Mouse (Mus musculus): Measurements from ENCODE around the gene Gm38431. TPM values are rescaled to one million over a fixed set of nuclear protein-coding genes. Genes with fewer than 3 reads are reported as not detected.

Gm38431 gene
- total and polyA plus RNA-seq, 2 experiments from 2014 or later, result 0.43 to 0.44 TPM

DNA sequence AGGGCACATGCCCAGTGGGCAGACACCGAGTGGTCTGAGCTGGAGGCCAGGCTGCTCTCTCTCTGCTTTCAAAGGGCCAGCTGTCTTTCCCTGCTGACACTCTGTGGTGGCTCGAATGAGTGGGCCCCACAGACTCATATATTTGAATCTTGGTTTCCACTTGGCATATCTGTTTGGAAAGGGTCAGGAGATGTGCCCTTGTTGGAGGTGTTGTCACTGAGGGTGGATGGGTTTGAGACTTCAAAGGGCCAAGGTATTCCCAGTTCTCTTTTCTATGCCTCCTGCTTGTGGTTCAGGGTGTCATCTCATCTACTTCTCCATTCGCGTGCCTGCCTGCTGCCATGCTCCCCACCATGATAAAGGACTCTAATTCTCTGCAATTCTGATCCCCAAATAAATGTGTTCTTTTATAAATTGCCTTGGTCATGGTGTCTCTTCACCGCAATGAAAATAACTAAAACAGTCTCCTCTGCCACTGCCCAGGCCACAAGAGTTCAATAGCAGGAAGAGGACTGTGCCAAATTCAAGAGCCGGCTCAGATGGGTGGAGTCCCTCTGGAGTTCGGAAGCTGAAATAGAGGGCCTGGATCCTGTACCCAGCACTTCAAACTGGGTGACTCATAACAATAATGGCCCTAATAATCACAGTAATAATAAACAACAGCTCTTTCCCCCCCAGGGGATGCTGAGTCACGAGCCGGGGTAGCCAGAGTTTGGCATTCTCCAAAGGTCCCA lies 43.0 kb upstream of the Gm38431 start:
- no peak overlapping the region for H3K4me3 ChIP-seq (ENCODE audit: low read depth, low read length)
- ATAC-seq, result no peak

DNA sequence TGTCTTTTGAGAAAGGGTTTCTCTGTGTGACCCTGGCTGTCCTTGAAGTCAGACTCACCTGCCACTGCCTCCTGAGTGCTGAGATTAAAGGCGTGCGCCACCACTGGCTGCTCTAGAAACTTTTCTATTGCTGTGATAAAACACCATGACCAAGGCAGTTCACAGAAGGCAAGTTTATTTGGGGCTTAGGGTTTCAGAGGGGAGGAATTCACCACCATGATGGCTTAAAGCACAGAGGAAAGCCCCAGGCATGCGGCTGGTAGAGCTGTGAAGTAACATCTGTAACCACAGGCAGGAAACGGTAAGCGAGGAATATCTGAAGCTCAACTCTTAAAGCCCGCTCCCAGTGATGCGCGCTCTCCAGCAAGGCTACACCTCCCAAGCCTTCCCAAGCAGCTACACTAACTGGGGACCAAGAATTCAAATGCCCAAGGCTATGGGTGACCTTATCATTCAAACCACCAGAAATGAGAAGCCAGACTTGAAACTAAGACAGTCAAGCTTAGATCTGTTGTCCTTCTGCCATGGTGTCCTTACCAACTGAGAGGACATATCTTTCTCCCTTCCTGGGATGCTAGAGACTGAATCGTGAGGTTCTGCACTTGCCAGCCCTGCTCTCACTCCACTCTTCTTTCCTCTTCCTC lies 41.4 kb upstream of the Gm38431 start:
- Histone ChIP-seq H3K4me3 (ENCODE audit: low read depth, low read length) (no peak overlapping the region), H3K36me3 (ENCODE audit: insufficient read depth) (peaks cover 8% of the 10 kb centered on the region), H3K9me3 (ENCODE audit: low read length) (no peaks in the 10 kb centered on the region), H3K4me2 (ENCODE audit: low read depth) (no peak overlapping the region), H3K27me3 (ENCODE audit: insufficient read depth, low read length) (no peaks in the 10 kb centered on the region), H3K9ac (no peak overlapping the region), H3K4me1 (ENCODE audit: insufficient read depth) (peaks cover 3% of the 10 kb centered on the region; the same call in 1 of the 2 replicates), H3K27ac (ENCODE audit: low read depth, low read length) (no peak overlapping the region)
- no peak for DNase-seq
- WGBS, result 88% methylated on average over 9 of the region's 9 CpGs
- TF ChIP-seq CTCF (IDR thresholded peaks at IDR 0.05; ENCODE audit: low read depth), result no peak
- ATAC-seq, result no peak

More for the DNA sequence above, 43.0 kb upstream of the Gm38431 start:
- Histone ChIP-seq H3K9ac (no peak overlapping the region), H3K27me3 (ENCODE audit: insufficient read depth, low read length) (no peaks in the 10 kb centered on the region), H3K27ac (ENCODE audit: low read depth, low read length) (no peak overlapping the region), H3K36me3 (ENCODE audit: insufficient read depth) (peaks cover 17% of the 10 kb centered on the region), H3K4me2 (ENCODE audit: low read depth) (no peak overlapping the region), H3K4me1 (ENCODE audit: insufficient read depth) (peaks cover 3% of the 10 kb centered on the region; the same call in 1 of the 2 replicates), H3K9me3 (ENCODE audit: low read length) (no peaks in the 10 kb centered on the region)
- TF ChIP-seq CTCF (IDR thresholded peaks at IDR 0.05; ENCODE audit: low read depth), result no peak
- no peak for DNase-seq
- 80% methylated on average over 9 of the region's 9 CpGs for WGBS

DNA sequence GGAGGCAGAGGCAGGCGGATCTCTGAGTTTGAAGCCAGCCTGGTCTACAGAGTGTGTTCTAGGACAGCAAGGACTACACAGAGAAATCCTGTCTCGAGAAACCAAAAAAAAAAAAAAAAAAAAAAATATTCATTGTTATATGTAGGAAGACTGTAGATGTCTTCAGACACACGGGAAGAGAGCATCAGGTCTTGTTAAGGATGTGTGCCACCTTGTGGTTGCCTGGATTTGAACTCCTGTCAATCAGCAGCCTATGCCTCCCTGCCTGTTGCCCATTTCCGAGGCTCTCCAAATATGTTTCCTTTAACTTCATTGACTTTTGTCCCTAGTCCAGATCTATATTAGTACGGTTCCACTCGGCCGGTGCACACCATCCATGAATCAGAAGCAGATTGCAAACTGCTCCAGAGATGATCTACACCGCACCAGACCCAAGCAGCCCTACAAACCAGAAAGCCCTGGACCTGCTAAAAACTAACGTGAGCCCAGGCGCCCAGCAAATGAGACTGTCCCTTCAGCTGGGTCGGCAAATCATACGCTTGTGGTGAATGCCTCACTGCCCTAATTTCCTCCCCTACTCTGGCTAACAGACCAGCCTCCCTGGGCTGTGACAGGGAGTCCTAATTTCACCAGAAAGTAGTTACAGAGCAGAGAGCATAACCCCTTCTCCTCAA lies 40.4 kb upstream of the Gm38431 start:
- ATAC-seq (no peak), DNase-seq (no peak)
- no peak overlapping the region for H3K9ac ChIP-seq
- no peak overlapping the region for H3K27ac ChIP-seq (ENCODE audit: low read depth, low read length)
- no peaks in the 10 kb centered on the region for H3K27me3 ChIP-seq (ENCODE audit: insufficient read depth, low read length)
- H3K4me1 ChIP-seq (ENCODE audit: insufficient read depth), result peaks cover 3% of the 10 kb centered on the region; the same call in 1 of the 2 replicates
- no peaks in the 10 kb centered on the region for H3K9me3 ChIP-seq (ENCODE audit: low read length)
- WGBS, result 81% methylated on average over 12 of the region's 12 CpGs
- peaks cover 6% of the 10 kb centered on the region; the same call in 1 of the 2 replicates for H3K36me3 ChIP-seq (ENCODE audit: insufficient read depth)
- no peak overlapping the region for H3K4me3 ChIP-seq (ENCODE audit: low read depth, low read length)
- peak; percentile 47 for TF ChIP-seq CTCF (IDR thresholded peaks at IDR 0.05; ENCODE audit: low read depth)
- H3K4me2 ChIP-seq (ENCODE audit: low read depth), result no peak overlapping the region

DNA sequence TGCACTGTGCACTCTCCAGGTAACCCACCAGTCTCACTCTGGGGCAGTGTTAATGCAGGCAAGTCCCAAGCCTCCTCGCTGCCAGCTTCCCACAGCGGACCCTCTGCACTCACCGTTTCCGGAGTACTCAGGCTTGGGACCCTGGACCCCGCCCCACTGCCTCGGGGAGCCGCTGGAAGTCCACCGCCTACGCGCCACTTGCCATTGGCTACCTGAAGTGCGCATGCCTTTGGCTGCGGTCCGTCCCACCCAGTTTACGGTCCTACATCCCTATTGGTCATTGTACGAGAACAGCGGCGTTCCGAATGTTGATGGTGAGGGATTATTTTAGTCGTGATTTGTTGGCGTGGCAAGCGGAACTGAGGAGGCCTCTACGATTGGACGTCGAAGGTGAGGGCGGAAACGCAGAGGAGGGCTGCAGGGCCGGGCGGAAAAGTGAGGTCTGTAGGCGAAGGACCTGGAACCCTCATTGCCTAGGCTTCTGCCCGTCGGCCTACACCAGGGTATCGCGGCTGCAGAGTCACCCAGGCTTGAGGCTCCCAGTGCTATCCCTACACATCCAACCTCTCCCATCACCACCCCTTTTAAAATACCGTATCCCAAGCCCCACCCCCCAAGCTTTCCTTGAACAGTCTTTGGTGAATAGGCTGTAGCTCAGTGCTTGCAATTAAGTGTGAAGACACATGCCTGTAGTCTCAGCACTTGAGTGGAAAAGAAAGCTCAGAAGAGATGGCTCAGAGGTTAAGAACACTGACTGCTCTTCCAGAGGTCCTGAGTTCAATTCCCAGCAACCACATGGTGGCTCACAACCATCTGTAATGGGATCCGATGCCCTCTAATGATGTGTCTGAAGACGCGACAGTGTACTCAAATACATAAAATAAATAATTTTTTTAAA lies 39.5 kb upstream of the Gm38431 start, which contains the start of gene Tyk2:
TSS of gene Tyk2 (minus strand) at position 185 of the 898 bp plus-strand sequence.
- Histone ChIP-seq H3K4me1 (ENCODE audit: insufficient read depth) (peaks cover 3% of the 10 kb centered on the region; the same call in 1 of the 2 replicates), H3K9ac (peak within 1 kb of the TSS; percentile 53), H3K36me3 (ENCODE audit: insufficient read depth) (peaks cover 7% of the 10 kb centered on the region), H3K4me2 (ENCODE audit: low read depth) (peak within 1 kb of the TSS; percentile 68), H3K9me3 (ENCODE audit: low read length) (no peaks in the 10 kb centered on the region), H3K27me3 (ENCODE audit: insufficient read depth, low read length) (no peaks in the 10 kb centered on the region), H3K27ac (ENCODE audit: low read depth, low read length) (peak within 1 kb of the TSS; percentile 24; the same call in 1 of the 2 replicates), H3K4me3 (ENCODE audit: low read depth, low read length) (peak within 1 kb of the TSS; percentile 59)
- TF ChIP-seq CTCF (IDR thresholded peaks at IDR 0.05; ENCODE audit: low read depth), result no peak
- ATAC-seq (peak; percentile 98), DNase-seq (peak; percentile 96)
- WGBS, result 6% methylated on average over 37 of the region's 37 CpGs

DNA sequence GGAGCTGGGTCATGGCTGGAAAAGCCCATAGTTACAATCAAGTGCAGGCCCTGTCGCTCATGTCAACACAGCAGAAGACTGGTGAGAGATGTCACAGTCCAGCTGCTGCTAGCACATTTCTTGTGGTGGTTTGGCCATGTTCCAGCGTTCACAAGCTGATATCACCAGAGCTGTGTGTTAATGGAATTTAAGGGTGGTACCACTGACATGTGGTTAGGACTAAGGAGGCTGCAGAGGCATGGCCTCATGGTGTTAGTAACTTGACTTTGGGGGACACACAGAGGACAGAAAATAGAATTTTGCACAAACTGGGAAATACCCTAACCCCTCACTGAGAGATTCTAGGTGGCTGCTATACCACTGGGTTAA lies 34.4 kb upstream of the Gm38431 start:
- WGBS, result 75% methylated on average over 2 of the region's 2 CpGs
- no peak for ATAC-seq
- Histone ChIP-seq H3K27me3 (ENCODE audit: insufficient read depth, low read length) (no peaks in the 10 kb centered on the region), H3K9ac (no peak overlapping the region), H3K9me3 (ENCODE audit: low read length) (no peaks in the 10 kb centered on the region), H3K36me3 (ENCODE audit: insufficient read depth) (peaks cover 31% of the 10 kb centered on the region), H3K4me1 (ENCODE audit: insufficient read depth) (peaks cover 3% of the 10 kb centered on the region; the same call in 1 of the 2 replicates), H3K27ac (ENCODE audit: low read depth, low read length) (no peak overlapping the region), H3K4me3 (ENCODE audit: low read depth, low read length) (no peak overlapping the region), H3K4me2 (ENCODE audit: low read depth) (no peak overlapping the region)
- DNase-seq, result no peak
- TF ChIP-seq CTCF (IDR thresholded peaks at IDR 0.05; ENCODE audit: low read depth), result no peak

DNA sequence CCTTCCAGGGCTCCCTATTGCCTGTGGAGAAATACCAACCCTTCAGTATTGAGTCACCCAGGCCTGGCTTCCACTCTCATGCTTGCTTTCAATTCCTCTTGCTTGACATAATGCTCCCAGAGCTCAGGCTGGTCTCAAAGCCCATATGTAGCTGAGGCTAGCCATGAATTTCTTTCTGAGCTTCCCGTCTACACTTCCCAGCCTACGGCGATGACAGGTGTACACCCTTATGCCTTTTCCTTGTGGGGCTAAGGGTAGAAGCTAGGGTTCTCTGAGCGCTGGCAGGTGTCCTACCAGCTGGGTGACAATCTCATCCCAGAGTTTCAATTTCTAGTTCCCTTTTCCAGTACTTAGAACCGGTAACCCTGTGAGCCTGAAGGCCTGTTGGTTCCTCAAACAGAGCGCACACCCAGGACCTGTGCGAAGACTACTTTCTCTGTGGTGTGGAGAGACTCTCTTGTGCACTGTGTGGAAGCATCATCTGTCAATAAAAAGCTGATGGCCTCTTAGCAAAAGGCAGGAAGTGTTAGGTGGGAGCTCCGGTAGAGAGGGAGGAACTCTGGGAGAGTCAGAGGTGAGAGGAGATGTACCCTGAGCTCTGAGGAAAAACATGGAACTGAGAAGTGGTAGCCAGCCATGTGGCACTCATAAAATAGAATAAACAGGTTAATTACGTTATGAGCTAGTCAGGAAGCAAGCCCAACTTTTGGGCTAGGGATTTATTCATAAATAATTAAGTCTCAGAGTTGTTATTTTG lies 33.9 kb upstream of the Gm38431 start:
- ATAC-seq (no peak), DNase-seq (no peak)
- WGBS, result 90% methylated on average over 9 of the region's 9 CpGs
- H3K9ac ChIP-seq, result no peak overlapping the region
- no peak for TF ChIP-seq CTCF (IDR thresholded peaks at IDR 0.05; ENCODE audit: low read depth)
- no peak overlapping the region for H3K4me3 ChIP-seq (ENCODE audit: low read depth, low read length)
- no peak overlapping the region for H3K27ac ChIP-seq (ENCODE audit: low read depth, low read length)
- no peaks in the 10 kb centered on the region for H3K27me3 ChIP-seq (ENCODE audit: insufficient read depth, low read length)
- H3K4me1 ChIP-seq (ENCODE audit: insufficient read depth), result peaks cover 3% of the 10 kb centered on the region; the same call in 1 of the 2 replicates
- H3K36me3 ChIP-seq (ENCODE audit: insufficient read depth), result peaks cover 35% of the 10 kb centered on the region
- no peak overlapping the region for H3K4me2 ChIP-seq (ENCODE audit: low read depth)
- H3K9me3 ChIP-seq (ENCODE audit: low read length), result no peaks in the 10 kb centered on the region

Data from forebrain, postnatal 0 days (tissue).